13 mouse cellular contexts compared by ENCODE assay signal in genomic region chr12:24623486-24624251, GRCm38 (mm10). TPM values are rescaled to one million over a fixed set of nuclear protein-coding genes. Genes with fewer than 3 reads are reported as not detected.
A peak's percentile ranks its signal among the peaks of the same experiment; 100 is the strongest.
DNase-seq lines count a peak whose midpoint lies in the region; ATAC-seq and TF ChIP-seq lines count a peak whose summit lies in the region.
"Had no signal": no experiment of that assay in that cellular context is flagged by ENCODE, and none has a peak within 500 bp of the region (broad histone marks: within the 10 kb centered on the region; RNA-seq: fewer than 3 reads in every experiment).

No protein-coding gene starts in this region.

- no peak overlapping the region for H3K4me3 ChIP-seq in neural tube, embryonic 12.5 days
- H3K4me3 ChIP-seq in neural tube, embryonic 15.5 days (replicated peaks), result no peak overlapping the region
- H3K4me3 ChIP-seq in hindbrain, postnatal 0 days (ENCODE audit: low read length), result no peak overlapping the region
- no peak overlapping the region for H3K4me3 ChIP-seq in neural tube, embryonic 14.5 days (ENCODE audit: low read depth, low read length)
- H3K4me3 ChIP-seq: embryonic facial prominence, embryonic 13.5 days; heart, embryonic 15.5 days; intestine, embryonic 15.5 days had no signal

- TF ChIP-seq CTCF in hindbrain, postnatal 0 days (IDR thresholded peaks at IDR 0.05; ENCODE audit: low read depth), result no peak

- H3K4me2 ChIP-seq in neural tube, embryonic 12.5 days (replicated peaks), result no peak overlapping the region
- no peak overlapping the region for H3K4me2 ChIP-seq in neural tube, embryonic 15.5 days
- no peak overlapping the region for H3K4me2 ChIP-seq in hindbrain, postnatal 0 days (ENCODE audit: low read depth, low read length)
- no peak overlapping the region for H3K4me2 ChIP-seq in neural tube, embryonic 14.5 days (ENCODE audit: low read depth, low read length)
- H3K4me2 ChIP-seq: embryonic facial prominence, embryonic 13.5 days; heart, embryonic 15.5 days; intestine, embryonic 15.5 days; lung, embryonic 14.5 days had no signal

- H3K27me3 ChIP-seq in neural tube, embryonic 12.5 days (replicated peaks), result no peaks in the 10 kb centered on the region
- no peaks in the 10 kb centered on the region for H3K27me3 ChIP-seq in neural tube, embryonic 15.5 days (replicated peaks)
- no peaks in the 10 kb centered on the region for H3K27me3 ChIP-seq in hindbrain, postnatal 0 days (ENCODE audit: insufficient read depth, low read length)
- H3K27me3 ChIP-seq in neural tube, embryonic 14.5 days (ENCODE audit: control insufficient read depth, insufficient read depth, low read length), result no peaks in the 10 kb centered on the region
- H3K27me3 ChIP-seq: embryonic facial prominence, embryonic 13.5 days; heart, embryonic 15.5 days; intestine, embryonic 15.5 days had no signal

- no peaks in the 10 kb centered on the region for H3K36me3 ChIP-seq in neural tube, embryonic 12.5 days
- H3K36me3 ChIP-seq in neural tube, embryonic 15.5 days, result no peaks in the 10 kb centered on the region
- H3K36me3 ChIP-seq in hindbrain, postnatal 0 days (ENCODE audit: insufficient read depth, low read length), result no peaks in the 10 kb centered on the region
- no peaks in the 10 kb centered on the region for H3K36me3 ChIP-seq in neural tube, embryonic 14.5 days (ENCODE audit: control insufficient read depth, insufficient read depth, low read length)
- H3K36me3 ChIP-seq: embryonic facial prominence, embryonic 13.5 days; heart, embryonic 15.5 days; intestine, embryonic 15.5 days had no signal

- 0 out of 2 replicates have a peak, but pooled peaks have one; percentile 53 for ATAC-seq in neural tube, embryonic 12.5 days (ENCODE audit: low FRiP score, low read depth)
- no peak for ATAC-seq in neural tube, embryonic 15.5 days (ENCODE audit: low FRiP score)
- ATAC-seq in hindbrain, postnatal 0 days, result peak; percentile 84
- ATAC-seq in neural tube, embryonic 14.5 days (ENCODE audit: low read depth), result peak; percentile 42; the same call in 1 of the 2 replicates
- ATAC-seq: intestine, embryonic 15.5 days had no signal

- H3K9me3 ChIP-seq in neural tube, embryonic 12.5 days, result no peaks in the 10 kb centered on the region
- H3K9me3 ChIP-seq in neural tube, embryonic 15.5 days (replicated peaks), result no peaks in the 10 kb centered on the region
- no peaks in the 10 kb centered on the region for H3K9me3 ChIP-seq in hindbrain, postnatal 0 days (ENCODE audit: low read length)
- no peaks in the 10 kb centered on the region for H3K9me3 ChIP-seq in neural tube, embryonic 14.5 days (ENCODE audit: control insufficient read depth, low read length)
- H3K9me3 ChIP-seq: embryonic facial prominence, embryonic 13.5 days; heart, embryonic 15.5 days; intestine, embryonic 15.5 days had no signal

- WGBS in neural tube, embryonic 12.5 days, result 55% methylated on average over 12 of the region's 12 CpGs
- 53% methylated on average over 12 of the region's 12 CpGs for WGBS in neural tube, embryonic 15.5 days
- WGBS in hindbrain, postnatal 0 days, result 30% methylated on average over 12 of the region's 12 CpGs
- WGBS in neural tube, embryonic 14.5 days, result 48% methylated on average over 12 of the region's 12 CpGs

- no peak overlapping the region for H3K27ac ChIP-seq in neural tube, embryonic 12.5 days
- H3K27ac ChIP-seq in neural tube, embryonic 15.5 days (replicated peaks), result no peak overlapping the region
- no peak overlapping the region for H3K27ac ChIP-seq in hindbrain, postnatal 0 days
- no peak overlapping the region; the same call in 1 of the 2 replicates for H3K27ac ChIP-seq in neural tube, embryonic 14.5 days (ENCODE audit: low read depth, low read length)
- H3K27ac ChIP-seq: embryonic facial prominence, embryonic 13.5 days; heart, embryonic 15.5 days; intestine, embryonic 15.5 days had no signal

- no peak overlapping the region for H3K9ac ChIP-seq in neural tube, embryonic 12.5 days
- H3K9ac ChIP-seq in neural tube, embryonic 15.5 days (replicated peaks), result no peak overlapping the region
- no peak overlapping the region for H3K9ac ChIP-seq in hindbrain, postnatal 0 days (replicated peaks; ENCODE audit: low read length)
- no peak overlapping the region for H3K9ac ChIP-seq in neural tube, embryonic 14.5 days (replicated peaks; ENCODE audit: low read depth, low read length)
- H3K9ac ChIP-seq: embryonic facial prominence, embryonic 13.5 days; heart, embryonic 15.5 days; intestine, embryonic 15.5 days; lung, embryonic 14.5 days had no signal

- DNase-seq in embryo, embryonic 11 days, result peak; percentile 35
- DNase-seq in hindbrain, postnatal 0 days (ENCODE audit: low spot score), result peak; percentile 56
- DNase-seq in kidney, adult 18-20 months, result no peak
- DNase-seq in spleen, postnatal 10 days (ENCODE audit: low spot score in 2 of 2), result no peak
- DNase-seq: cerebellum, adult 8-10 months; kidney, postnatal 36 days; lung, embryonic 14.5 days had no signal

- H3K4me1 ChIP-seq in neural tube, embryonic 12.5 days, result peaks cover 9% of the 10 kb centered on the region; the same call in 1 of the 2 replicates
- H3K4me1 ChIP-seq in neural tube, embryonic 15.5 days, result peaks cover 8% of the 10 kb centered on the region; the same call in 1 of the 2 replicates
- H3K4me1 ChIP-seq in hindbrain, postnatal 0 days (ENCODE audit: insufficient read depth, low read length), result no peaks in the 10 kb centered on the region
- no peaks in the 10 kb centered on the region for H3K4me1 ChIP-seq in neural tube, embryonic 14.5 days (ENCODE audit: control insufficient read depth, insufficient read depth, low read length)
- H3K4me1 ChIP-seq: embryonic facial prominence, embryonic 13.5 days; intestine, embryonic 15.5 days had no signal

RNA-seq across cellular contexts. Expression of gene Klf11, which starts 27.4 kb away (rescaled TPM):
- polyA plus RNA-seq in neural tube, embryonic 12.5 days (2016; fragmentation: Nextera tagmentation; extraction: Ambion mirVana), result 15.5 and 16.3 TPM in 2 replicates
- 11.3 and 11.4 TPM in 2 replicates for polyA plus RNA-seq in neural tube, embryonic 15.5 days (2015; fragmentation: Nextera tagmentation; extraction: Ambion mirVana)
- total RNA-seq in hindbrain, postnatal 0 days (2014; rRNA removed), result 28.2 and 28.3 TPM in 2 replicates
- polyA plus RNA-seq in hindbrain, postnatal 0 days (2015; fragmentation: Nextera tagmentation; extraction: Ambion mirVana), result 18.0 and 20.4 TPM in 2 replicates
- polyA plus RNA-seq in neural tube, embryonic 14.5 days (2014; fragmentation: Nextera tagmentation; extraction: Ambion mirVana), result 13.3 and 18.8 TPM in 2 replicates

RNA-seq across cellular contexts. Expression of gene Grhl1, which starts 51.6 kb away (rescaled TPM):
- polyA plus RNA-seq in neural tube, embryonic 12.5 days (2016; fragmentation: Nextera tagmentation; extraction: Ambion mirVana), result 0.50 and 0.55 TPM in 2 replicates
- 0.63 and 1.3 TPM in 2 replicates for polyA plus RNA-seq in neural tube, embryonic 15.5 days (2015; fragmentation: Nextera tagmentation; extraction: Ambion mirVana)
- total RNA-seq in hindbrain, postnatal 0 days (2014; rRNA removed), result 1.3 and 1.5 TPM in 2 replicates
- 1.2 and 1.4 TPM in 2 replicates for polyA plus RNA-seq in hindbrain, postnatal 0 days (2015; fragmentation: Nextera tagmentation; extraction: Ambion mirVana)
- 0.30 and 0.48 TPM in 2 replicates for polyA plus RNA-seq in neural tube, embryonic 14.5 days (2014; fragmentation: Nextera tagmentation; extraction: Ambion mirVana)

RNA-seq across cellular contexts. Expression of gene Cys1, which starts 57.9 kb away (rescaled TPM):
- 1.1 and 1.3 TPM in 2 replicates for polyA plus RNA-seq in neural tube, embryonic 12.5 days (2016; fragmentation: Nextera tagmentation; extraction: Ambion mirVana)
- polyA plus RNA-seq in neural tube, embryonic 15.5 days (2015; fragmentation: Nextera tagmentation; extraction: Ambion mirVana), result 1.4 and 2.1 TPM in 2 replicates
- total RNA-seq in hindbrain, postnatal 0 days (2014; rRNA removed), result 3.9 and 5.5 TPM in 2 replicates
- 1.4 and 1.7 TPM in 2 replicates for polyA plus RNA-seq in hindbrain, postnatal 0 days (2015; fragmentation: Nextera tagmentation; extraction: Ambion mirVana)
- polyA plus RNA-seq in neural tube, embryonic 14.5 days (2014; fragmentation: Nextera tagmentation; extraction: Ambion mirVana), result 1.3 and 2.2 TPM in 2 replicates

Comparison
In these comparisons a context has a peak if more than half of its experiments do, and no peak if none do; other contexts are left out.
1. DNase-seq: peak in embryo, embryonic 11 days (single experiment) and hindbrain, postnatal 0 days (single experiment); none in kidney, adult 18-20 months (single experiment) and spleen, postnatal 10 days (0 of 2).